7 mouse cellular contexts compared by ENCODE assay signal in genomic region chr1:93636211-93636897, GRCm38 (mm10). TPM values are rescaled to one million over a fixed set of nuclear protein-coding genes. Genes with fewer than 3 reads are reported as not detected.
DNase-seq lines count a peak whose midpoint lies in the region; ATAC-seq lines count a peak whose summit lies in the region.

No protein-coding gene starts in this region.

- no peak for DNase-seq in neural tube, embryonic 11.5 days (ENCODE audit: low spot score)
- no peak for DNase-seq in neural tube, embryonic 10.5 days (ENCODE audit: extremely low spot score, low spot score)
- DNase-seq in embryonic facial prominence, embryonic 11.5 days (ENCODE audit: low spot score): peak; percentile 41
- DNase-seq in intestine, embryonic 14.5 days (ENCODE audit: low spot score): no peak
- DNase-seq in right cerebral cortex, postnatal 10 days (ENCODE audit: low spot score in 2 of 2): no peak
- DNase-seq in gastrocnemius, adult 18-20 months (ENCODE audit: low spot score): no peak

- H3K4me3 ChIP-seq in neural tube, embryonic 11.5 days (ENCODE audit: low read depth, low read length): peak overlapping the region; percentile 69
- H3K4me3 ChIP-seq in embryonic facial prominence, embryonic 11.5 days (ENCODE audit: low read depth, low read length): peak overlapping the region; percentile 86
- H3K4me3 ChIP-seq in intestine, embryonic 14.5 days (ENCODE audit: low read depth, low read length): peak overlapping the region; percentile 91
- peak overlapping the region; percentile 95 for H3K4me3 ChIP-seq in neural tube, embryonic 12.5 days

- ATAC-seq in neural tube, embryonic 11.5 days (ENCODE audit: insufficient read depth, low FRiP score, low TSS enrichment): peak; percentile 35
- ATAC-seq in embryonic facial prominence, embryonic 11.5 days (replicated peaks; ENCODE audit: insufficient number of reproducible peaks, low FRiP score, low TSS enrichment, low read depth): peak; percentile 7
- peak; percentile 42 for ATAC-seq in intestine, embryonic 14.5 days (replicated peaks; ENCODE audit: low FRiP score, low TSS enrichment, low read depth)
- ATAC-seq in neural tube, embryonic 12.5 days (ENCODE audit: low FRiP score, low read depth): peak; percentile 33

- H3K4me2 ChIP-seq in neural tube, embryonic 11.5 days (ENCODE audit: low read depth): peak overlapping the region; percentile 92
- H3K4me2 ChIP-seq in embryonic facial prominence, embryonic 11.5 days (ENCODE audit: low read depth, low read length): peak overlapping the region; percentile 66
- H3K4me2 ChIP-seq in intestine, embryonic 14.5 days (ENCODE audit: low read length): peak overlapping the region; percentile 90
- H3K4me2 ChIP-seq in neural tube, embryonic 12.5 days (replicated peaks): peak overlapping the region; percentile 95

- 39% methylated on average over 7 of the region's 7 CpGs for WGBS in neural tube, embryonic 11.5 days
- 34% methylated on average over 7 of the region's 7 CpGs for WGBS in embryonic facial prominence, embryonic 11.5 days
- WGBS in intestine, embryonic 14.5 days: 33% methylated on average over 7 of the region's 7 CpGs
- 33% methylated on average over 7 of the region's 7 CpGs for WGBS in neural tube, embryonic 12.5 days

- H3K4me1 ChIP-seq in neural tube, embryonic 11.5 days (ENCODE audit: control insufficient read depth, insufficient read depth, low read length): peaks cover 10% of the 10 kb centered on the region; the same call in 1 of the 2 replicates
- H3K4me1 ChIP-seq in embryonic facial prominence, embryonic 11.5 days (ENCODE audit: control insufficient read depth, insufficient read depth, low read length): no peaks in the 10 kb centered on the region
- peaks cover 9% of the 10 kb centered on the region; the same call in 1 of the 2 replicates for H3K4me1 ChIP-seq in intestine, embryonic 14.5 days (replicated peaks; ENCODE audit: control insufficient read depth, insufficient read depth, low read length)
- H3K4me1 ChIP-seq in neural tube, embryonic 12.5 days: peaks cover 22% of the 10 kb centered on the region

- H3K27me3 ChIP-seq in neural tube, embryonic 11.5 days (ENCODE audit: control insufficient read depth, insufficient read depth, low read length): no peaks in the 10 kb centered on the region
- H3K27me3 ChIP-seq in embryonic facial prominence, embryonic 11.5 days (ENCODE audit: control insufficient read depth, insufficient read depth, low read length): no peaks in the 10 kb centered on the region
- H3K27me3 ChIP-seq in intestine, embryonic 14.5 days (replicated peaks; ENCODE audit: control insufficient read depth, insufficient read depth, low read length): no peaks in the 10 kb centered on the region
- H3K27me3 ChIP-seq in neural tube, embryonic 12.5 days (replicated peaks): no peaks in the 10 kb centered on the region

- H3K27ac ChIP-seq in neural tube, embryonic 11.5 days (ENCODE audit: low read depth, low read length): peak overlapping the region; percentile 58; the same call in 1 of the 2 replicates
- no peak overlapping the region for H3K27ac ChIP-seq in embryonic facial prominence, embryonic 11.5 days (replicated peaks; ENCODE audit: low read depth, low read length)
- peak overlapping the region; percentile 71 for H3K27ac ChIP-seq in intestine, embryonic 14.5 days (ENCODE audit: low read depth)
- peak overlapping the region; percentile 12; the same call in 1 of the 2 replicates for H3K27ac ChIP-seq in neural tube, embryonic 12.5 days

- peak overlapping the region; percentile 57 for H3K9ac ChIP-seq in neural tube, embryonic 11.5 days (ENCODE audit: low read length)
- H3K9ac ChIP-seq in embryonic facial prominence, embryonic 11.5 days (replicated peaks; ENCODE audit: low read length): peak overlapping the region; percentile 68
- H3K9ac ChIP-seq in intestine, embryonic 14.5 days (ENCODE audit: low read length): peak overlapping the region; percentile 54
- H3K9ac ChIP-seq in neural tube, embryonic 12.5 days: peak overlapping the region; percentile 44; the same call in 1 of the 2 replicates

- H3K9me3 ChIP-seq in neural tube, embryonic 11.5 days (ENCODE audit: control insufficient read depth, low read length): no peaks in the 10 kb centered on the region
- H3K9me3 ChIP-seq in embryonic facial prominence, embryonic 11.5 days (replicated peaks; ENCODE audit: control insufficient read depth, low read length): no peaks in the 10 kb centered on the region
- H3K9me3 ChIP-seq in intestine, embryonic 14.5 days (ENCODE audit: control insufficient read depth, low read length): no peaks in the 10 kb centered on the region
- H3K9me3 ChIP-seq in neural tube, embryonic 12.5 days: no peaks in the 10 kb centered on the region

- H3K36me3 ChIP-seq in neural tube, embryonic 11.5 days (ENCODE audit: control insufficient read depth, insufficient read depth, low read length): no peaks in the 10 kb centered on the region
- H3K36me3 ChIP-seq in embryonic facial prominence, embryonic 11.5 days (replicated peaks; ENCODE audit: control insufficient read depth, insufficient read depth, low read depth, low read length): no peaks in the 10 kb centered on the region
- H3K36me3 ChIP-seq in intestine, embryonic 14.5 days (ENCODE audit: control insufficient read depth, insufficient read depth, low read length): peaks cover 6% of the 10 kb centered on the region; the same call in 1 of the 2 replicates
- H3K36me3 ChIP-seq in neural tube, embryonic 12.5 days: peaks cover 9% of the 10 kb centered on the region

RNA-seq across cellular contexts. Expression of gene Stk25, which starts 22.1 kb away (rescaled TPM):
- polyA plus RNA-seq in neural tube, embryonic 11.5 days (2014; fragmentation: Nextera tagmentation; extraction: Ambion mirVana): 236 and 251 TPM in 2 replicates
- 170 and 201 TPM in 2 replicates for polyA plus RNA-seq in embryonic facial prominence, embryonic 11.5 days (2014; fragmentation: Nextera tagmentation; extraction: Ambion mirVana)
- polyA plus RNA-seq in intestine, embryonic 14.5 days (2014; fragmentation: Nextera tagmentation; extraction: Ambion mirVana): 179 and 195 TPM in 2 replicates
- 260 and 266 TPM in 2 replicates for polyA plus RNA-seq in neural tube, embryonic 12.5 days (2016; fragmentation: Nextera tagmentation; extraction: Ambion mirVana)
- 10 to 100 TPM; 80.8 to 91.4 TPM for total RNA-seq in gastrocnemius, adult 18-20 months (2021)

RNA-seq across cellular contexts. Expression of gene Bok, which starts 49.1 kb away (rescaled TPM):
- polyA plus RNA-seq in neural tube, embryonic 11.5 days (2014; fragmentation: Nextera tagmentation; extraction: Ambion mirVana): 32.2 and 32.3 TPM in 2 replicates
- polyA plus RNA-seq in embryonic facial prominence, embryonic 11.5 days (2014; fragmentation: Nextera tagmentation; extraction: Ambion mirVana): 24.6 and 25.6 TPM in 2 replicates
- polyA plus RNA-seq in intestine, embryonic 14.5 days (2014; fragmentation: Nextera tagmentation; extraction: Ambion mirVana): 46.5 and 51.3 TPM in 2 replicates
- polyA plus RNA-seq in neural tube, embryonic 12.5 days (2016; fragmentation: Nextera tagmentation; extraction: Ambion mirVana): 41.9 and 50.8 TPM in 2 replicates
- total RNA-seq in gastrocnemius, adult 18-20 months (2021): 1 to 10 TPM in 1 of 2 experiments, under 1 TPM in 1; 0.95 to 1.2 TPM
